Mouse (Mus musculus) heart, embryonic 11.5 days (tissue): ENCODE measurements around the gene Hs6st3. TPM values are rescaled to one million over a fixed set of nuclear protein-coding genes. Genes with fewer than 3 reads are reported as not detected.

Experiments
- ATAC-seq: fragments of 200-750 bp; cut with Nextera tagmentation; replicated peaks from 2 replicates; pipeline ENCODE4 v1.8.0; 2017; ENCODE audit warnings: moderate library complexity; ENCODE audit not compliant: insufficient number of reproducible peaks, low FRiP score, low TSS enrichment
- H3K27ac ChIP-seq: fragments of 300-500 bp; sonication (generic); 2 replicates; pipeline ENCODE4 v1.5.1; 2014; ENCODE audit warnings: mild to moderate bottlenecking, low read depth, low read length
- H3K27me3 ChIP-seq: fragments of 300-500 bp; sonication (generic); 2 replicates; pipeline ENCODE4 v1.6.1; 2014; ENCODE audit warnings: mild to moderate bottlenecking, low read length, mixed read lengths; ENCODE audit not compliant: control insufficient read depth, insufficient read depth
- H3K36me3 ChIP-seq: fragments of 300-500 bp; sonication (generic); 2 replicates; pipeline ENCODE4 v1.6.1; 2014; ENCODE audit warnings: mild to moderate bottlenecking, low read length, moderate library complexity, mixed read lengths; ENCODE audit not compliant: control insufficient read depth, insufficient read depth
- H3K4me1 ChIP-seq: fragments of 300-500 bp; sonication (generic); 2 replicates; pipeline ENCODE4 v1.6.1; 2014; ENCODE audit warnings: low read length; ENCODE audit not compliant: control insufficient read depth, insufficient read depth
- H3K4me2 ChIP-seq: fragments of 300-500 bp; sonication (generic); 2 replicates; pipeline ENCODE4 v1.6.1; 2014; ENCODE audit warnings: mild to moderate bottlenecking, moderate library complexity
- H3K4me3 ChIP-seq: fragments of 300-500 bp; sonication (generic); 2 replicates; pipeline ENCODE4 v1.5.1; 2014; ENCODE audit warnings: low read depth, low read length
- H3K9ac ChIP-seq: fragments of 300-500 bp; sonication (generic); 2 replicates; pipeline ENCODE4 v1.6.1; 2014; ENCODE audit warnings: mild to moderate bottlenecking, low read depth, low read length, moderate library complexity
- H3K9me3 ChIP-seq: fragments of 300-500 bp; sonication (generic); replicated peaks from 2 replicates; pipeline ENCODE4 v1.6.1; 2016; ENCODE audit warnings: low read length; ENCODE audit not compliant: control insufficient read depth
- WGBS: fragments of 180-500 bp; shearing (Covaris S2); extraction: QIAGEN DNeasy Blood & Tissue Kit; methylation state at CpG from one replicate; pipeline ENCODE4 v1.1.7; 2014; ENCODE audit not compliant: insufficient replicate concordance; 5-methylcytosine and 5-hydroxymethylcytosine counted together
- polyA plus RNA-seq: library from polyadenylated mRNA; unstranded; fragments of >200 nt; fragmentation: Nextera tagmentation; extraction: Ambion mirVana; gene quantifications from 2 replicates; pipeline ENCODE4 v1.2.1, GENCODE M21; 2014

Hs6st3 gene
- polyA plus RNA-seq, 1 experiment from 2014 or later, result 0.20 TPM

DNA sequence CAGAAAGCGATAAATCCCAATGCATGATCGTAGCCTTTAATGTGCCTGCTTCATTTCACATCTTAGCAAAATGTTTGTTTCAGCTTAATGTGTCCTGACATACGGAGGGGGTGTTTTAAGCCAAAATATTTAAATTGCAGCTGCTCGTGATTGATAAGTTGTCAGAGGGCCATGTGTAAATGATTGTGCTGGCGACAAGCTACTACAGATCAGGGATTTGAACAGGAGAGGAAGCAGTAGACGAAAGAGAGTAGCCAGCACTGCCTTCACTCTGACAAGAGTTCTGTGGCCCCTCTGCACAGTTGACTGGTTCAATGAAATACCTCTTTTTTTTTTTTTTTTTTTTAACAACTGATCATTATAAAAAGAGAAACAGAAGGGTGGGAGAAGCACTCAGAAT, 587.0 kb downstream of the Hs6st3 start:
- 75% methylated on average over 6 of the region's 6 CpGs for WGBS

GRCm38 (mm10) chr14:119731436-119732080, 593.4 kb downstream of the Hs6st3 start:
- H3K4me2 ChIP-seq, result no peak overlapping the region
- H3K4me1 ChIP-seq, result no peaks in the 10 kb centered on the region
- ATAC-seq, result no peak
- no peak overlapping the region for H3K9ac ChIP-seq
- no peaks in the 10 kb centered on the region for H3K9me3 ChIP-seq
- H3K4me3 ChIP-seq, result no peak overlapping the region
- no peaks in the 10 kb centered on the region for H3K36me3 ChIP-seq
- no peaks in the 10 kb centered on the region for H3K27me3 ChIP-seq
- 75% methylated on average over 7 of the region's 7 CpGs for WGBS
- H3K27ac ChIP-seq, result no peak overlapping the region

More for the DNA sequence above, 587.0 kb downstream of the Hs6st3 start:
- no peak for ATAC-seq
- H3K4me3 ChIP-seq, result no peak overlapping the region
- no peak overlapping the region for H3K4me2 ChIP-seq
- H3K27ac ChIP-seq, result no peak overlapping the region
- H3K4me1 ChIP-seq, result no peaks in the 10 kb centered on the region
- no peaks in the 10 kb centered on the region for H3K9me3 ChIP-seq
- H3K36me3 ChIP-seq, result no peaks in the 10 kb centered on the region
- no peaks in the 10 kb centered on the region for H3K27me3 ChIP-seq
- H3K9ac ChIP-seq, result no peak overlapping the region

DNA sequence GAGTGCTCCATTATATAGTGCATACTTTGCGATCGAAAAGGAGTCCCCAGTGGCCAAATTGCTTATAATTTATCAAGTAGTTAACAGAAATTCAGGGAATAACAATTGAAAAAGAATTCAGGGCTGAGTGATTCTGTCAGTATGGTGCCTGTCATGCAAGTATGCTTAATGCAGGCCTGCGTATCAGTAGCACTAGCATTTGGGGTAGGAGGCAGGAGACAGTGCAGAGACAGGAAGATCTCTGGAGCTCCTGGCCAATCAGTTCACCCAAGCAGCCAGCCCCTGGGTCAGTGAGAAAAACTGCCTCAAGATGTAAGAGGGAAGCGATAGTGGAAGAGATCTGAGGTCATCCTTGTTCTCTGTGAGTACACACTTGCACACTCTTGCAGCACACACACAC, 594.1 kb downstream of the Hs6st3 start:
- H3K4me3 ChIP-seq, result no peak overlapping the region
- no peak overlapping the region for H3K4me2 ChIP-seq
- H3K4me1 ChIP-seq, result no peaks in the 10 kb centered on the region
- 86% methylated on average over 4 of the region's 4 CpGs for WGBS
- no peak overlapping the region for H3K9ac ChIP-seq
- no peaks in the 10 kb centered on the region for H3K27me3 ChIP-seq
- H3K9me3 ChIP-seq, result no peaks in the 10 kb centered on the region
- H3K27ac ChIP-seq, result no peak overlapping the region
- ATAC-seq, result no peak
- H3K36me3 ChIP-seq, result no peaks in the 10 kb centered on the region

DNA sequence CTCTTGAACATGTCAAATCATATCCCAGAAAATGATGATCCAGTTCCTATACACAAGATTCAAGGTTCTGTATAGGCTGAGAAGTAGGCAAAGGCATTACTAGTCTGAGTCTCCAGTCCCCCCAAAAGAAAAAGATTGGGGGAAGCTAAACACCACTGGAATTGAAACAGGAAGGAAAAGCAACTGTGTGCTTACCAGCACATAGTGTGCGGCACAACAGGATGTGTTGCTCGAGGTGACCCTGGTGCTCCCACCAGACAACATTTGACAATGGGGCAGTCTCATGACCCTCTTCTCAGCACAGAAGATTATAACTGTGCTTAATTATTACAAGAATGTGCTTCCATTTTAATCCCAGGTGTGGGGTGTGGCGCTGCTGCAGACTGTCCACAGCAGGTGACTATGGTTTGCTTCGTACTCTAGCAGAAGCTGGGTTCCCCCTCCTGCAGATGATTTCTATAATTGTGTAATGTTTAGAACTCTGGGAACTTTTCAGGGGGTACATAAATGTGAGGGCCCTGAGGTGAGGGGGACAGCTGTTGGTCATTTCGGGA, 599.3 kb downstream of the Hs6st3 start:
- Histone ChIP-seq H3K36me3 (no peaks in the 10 kb centered on the region), H3K27ac (no peak overlapping the region), H3K9me3 (no peaks in the 10 kb centered on the region), H3K4me1 (no peaks in the 10 kb centered on the region), H3K27me3 (no peaks in the 10 kb centered on the region), H3K9ac (no peak overlapping the region), H3K4me2 (no peak overlapping the region), H3K4me3 (no peak overlapping the region)
- ATAC-seq, result no peak
- WGBS, result 81% methylated on average over 5 of the region's 5 CpGs

- Histone ChIP-seq H3K27me3 (no peaks in the 10 kb centered on the region), H3K4me3 (no peak overlapping the region), H3K9ac (no peak overlapping the region), H3K36me3 (no peaks in the 10 kb centered on the region), H3K9me3 (no peaks in the 10 kb centered on the region), H3K27ac (no peak overlapping the region), H3K4me1 (no peaks in the 10 kb centered on the region), H3K4me2 (no peak overlapping the region)
- ATAC-seq, result no peak
- WGBS, result 56% methylated on average over 1 of the region's 1 CpGs
These were observed 603.6 kb downstream of the Hs6st3 start for GRCm38 (mm10) chr14:119741791-119742190.

DNA sequence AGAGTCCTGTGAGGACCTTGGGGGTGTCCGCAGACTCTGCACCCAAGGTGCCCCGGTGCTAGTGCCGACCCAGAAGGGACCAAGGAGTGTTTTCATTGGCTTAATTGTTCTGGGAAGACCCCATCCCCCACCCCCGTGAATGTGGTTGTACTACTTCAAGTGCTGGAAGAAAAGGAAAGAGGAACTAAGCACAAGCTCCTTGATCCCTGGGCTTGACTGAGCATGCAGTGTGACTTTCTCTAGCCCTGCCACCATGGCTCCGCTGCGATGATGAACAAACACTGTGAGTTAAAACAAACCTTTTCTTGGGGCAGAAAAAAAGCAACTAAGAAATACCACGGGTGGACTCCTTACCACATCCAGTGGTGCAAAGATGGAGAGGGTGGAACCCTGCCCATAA, 623.2 kb downstream of the Hs6st3 start:
- no peaks in the 10 kb centered on the region for H3K27me3 ChIP-seq
- no peaks in the 10 kb centered on the region for H3K36me3 ChIP-seq
- no peak for ATAC-seq
- H3K9me3 ChIP-seq, result no peaks in the 10 kb centered on the region
- WGBS, result 79% methylated on average over 7 of the region's 7 CpGs
- H3K4me3 ChIP-seq, result no peak overlapping the region
- no peaks in the 10 kb centered on the region for H3K4me1 ChIP-seq
- no peak overlapping the region for H3K4me2 ChIP-seq
- no peak overlapping the region for H3K9ac ChIP-seq
- H3K27ac ChIP-seq, result no peak overlapping the region

DNA sequence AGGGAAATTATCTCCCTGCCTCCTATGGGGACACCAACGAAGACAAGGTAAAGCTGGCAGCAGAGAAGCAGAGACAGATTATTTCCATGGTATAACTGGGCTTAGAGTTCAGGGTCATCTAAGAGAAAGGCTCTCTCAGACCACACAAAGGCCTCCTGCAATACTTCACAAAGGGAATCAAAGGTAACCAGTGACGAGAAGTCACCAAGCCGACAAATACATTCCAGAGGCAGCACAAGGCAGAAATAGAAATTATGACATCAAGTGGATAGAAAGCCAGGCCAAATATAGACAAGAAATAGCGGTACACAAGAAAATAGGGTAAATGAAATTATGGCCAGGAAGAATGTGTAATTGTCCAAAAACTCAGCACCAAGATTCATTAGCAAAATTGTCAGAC, 633.9 kb downstream of the Hs6st3 start:
- Histone ChIP-seq H3K4me3 (no peak overlapping the region), H3K4me1 (no peaks in the 10 kb centered on the region), H3K9ac (no peak overlapping the region), H3K9me3 (no peaks in the 10 kb centered on the region), H3K27ac (no peak overlapping the region), H3K36me3 (no peaks in the 10 kb centered on the region), H3K27me3 (no peaks in the 10 kb centered on the region), H3K4me2 (no peak overlapping the region)
- no peak for ATAC-seq
- 50% methylated on average over 4 of the region's 4 CpGs for WGBS

GRCm38 (mm10) chr14:119776261-119776660, 638.1 kb downstream of the Hs6st3 start:
- no peak overlapping the region for H3K9ac ChIP-seq
- no peaks in the 10 kb centered on the region for H3K9me3 ChIP-seq
- WGBS, result 70% methylated on average over 3 of the region's 3 CpGs
- no peak for ATAC-seq
- H3K36me3 ChIP-seq, result no peaks in the 10 kb centered on the region
- H3K27me3 ChIP-seq, result no peaks in the 10 kb centered on the region
- no peak overlapping the region for H3K27ac ChIP-seq
- H3K4me3 ChIP-seq, result no peak overlapping the region
- no peak overlapping the region for H3K4me2 ChIP-seq
- no peaks in the 10 kb centered on the region for H3K4me1 ChIP-seq

- Histone ChIP-seq H3K9ac (no peak overlapping the region), H3K36me3 (no peaks in the 10 kb centered on the region), H3K27me3 (no peaks in the 10 kb centered on the region), H3K4me2 (no peak overlapping the region), H3K4me1 (no peaks in the 10 kb centered on the region), H3K9me3 (no peaks in the 10 kb centered on the region), H3K4me3 (no peak overlapping the region), H3K27ac (no peak overlapping the region)
- no peak for ATAC-seq
- WGBS, result 75% methylated on average over 12 of the region's 12 CpGs
These were observed 641.9 kb downstream of the Hs6st3 start for GRCm38 (mm10) chr14:119779982-119780588.
